Mouse (Mus musculus) CD8-positive naive resting alpha-beta T cell, adult 2 months (primary cell): ENCODE data around the gene Ermap.

Experiments used
- DNase-seq, 2 experiments: peaks; one replicate each; pipeline ENCODE4 v3.0.0; 2022; ENCODE audit warnings: low read depth in 2 of 2, low spot score in 2 of 2

Gene Ermap

DNA sequence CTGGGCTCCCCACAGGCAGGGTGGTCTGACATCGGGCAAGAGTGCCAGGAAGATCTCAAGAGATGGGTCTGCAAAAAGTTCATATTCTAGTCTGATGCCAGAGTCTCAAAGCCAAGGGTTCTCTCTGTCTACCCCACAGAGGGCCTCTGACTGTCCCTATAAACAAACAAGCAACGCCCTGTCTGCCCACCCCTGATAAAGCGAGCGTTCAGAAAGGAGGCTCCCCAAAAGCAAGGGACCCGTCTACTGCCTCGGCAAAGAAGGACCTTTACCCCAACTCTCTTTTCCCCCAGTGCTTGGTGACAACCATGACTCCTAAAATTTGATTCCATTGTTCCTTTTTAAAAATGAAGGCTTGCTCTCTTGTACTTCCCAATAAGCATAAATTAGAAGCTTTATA is at the start of gene Ermap:
Gene Ermap, minus strand, starts transcription at position 148 of the 400 bp plus-strand sequence.
- no peak for DNase-seq

DNA sequence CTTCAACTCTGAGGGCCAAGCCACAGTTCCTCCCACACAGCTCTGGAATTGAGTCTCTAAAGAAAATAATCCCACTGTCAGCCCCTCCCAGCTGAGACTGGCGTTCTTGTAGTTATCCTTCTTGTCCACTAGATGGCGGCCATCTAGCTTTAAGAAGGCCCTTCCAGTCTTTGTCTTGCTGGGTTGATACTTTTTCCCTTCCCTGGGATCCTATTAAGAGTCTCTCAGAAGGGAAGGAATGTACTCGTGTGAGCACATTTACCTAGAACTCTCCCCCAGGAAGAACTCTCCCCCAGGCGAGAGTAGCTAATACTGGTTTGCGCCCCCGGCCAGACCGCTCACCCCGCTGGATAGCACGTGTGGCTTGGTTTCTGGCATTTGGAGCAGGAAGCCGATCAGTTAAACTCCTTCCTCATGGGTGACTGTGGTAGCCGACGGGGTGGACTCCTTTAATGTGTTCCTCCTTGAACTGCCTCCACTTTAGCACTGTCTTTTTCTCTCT is 49.4 kb upstream of the Ermap start:
- DNase-seq: peak; percentile 43 to 50

DNA sequence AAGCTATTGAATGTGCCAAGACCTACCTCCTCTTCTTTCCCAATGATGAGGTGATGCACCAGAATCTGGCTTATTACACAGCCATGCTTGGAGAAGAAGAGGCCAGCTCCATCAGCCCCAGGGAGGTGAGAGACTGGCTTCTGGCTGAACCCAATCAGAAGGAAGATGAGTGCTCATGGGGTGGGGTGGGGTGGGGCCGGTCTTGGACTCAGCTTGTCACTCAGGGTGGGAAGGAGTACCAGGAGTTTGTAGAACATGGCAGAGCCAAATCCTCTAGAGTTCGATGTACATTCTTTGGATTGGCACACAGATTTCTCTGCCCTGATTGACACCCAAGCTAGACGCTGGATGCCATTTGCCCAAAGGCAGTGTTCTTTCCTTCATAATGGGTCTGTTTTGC is 48.9 kb upstream of the Ermap start:
- no peak for DNase-seq

DNA sequence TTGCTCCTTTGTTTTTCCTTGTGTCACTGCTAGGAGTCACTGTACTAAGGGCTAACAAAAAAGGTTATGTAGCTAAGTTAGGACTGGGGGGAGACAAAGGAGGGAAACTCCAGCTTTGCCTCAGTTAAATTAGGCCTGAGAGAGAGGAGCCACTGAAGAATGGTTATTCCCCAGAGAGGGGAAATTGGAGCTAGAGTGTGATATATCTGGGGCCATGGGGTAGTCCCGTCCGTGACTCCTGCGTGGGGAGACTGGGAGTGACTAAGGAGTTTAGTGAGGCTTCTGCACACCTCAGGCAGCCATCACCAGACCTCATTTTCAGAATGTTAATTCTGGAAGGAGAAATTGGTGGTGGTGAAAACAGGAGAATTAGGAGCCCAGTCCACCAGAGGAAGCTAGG is 44.5 kb upstream of the Ermap start:
- no peak for DNase-seq

DNA sequence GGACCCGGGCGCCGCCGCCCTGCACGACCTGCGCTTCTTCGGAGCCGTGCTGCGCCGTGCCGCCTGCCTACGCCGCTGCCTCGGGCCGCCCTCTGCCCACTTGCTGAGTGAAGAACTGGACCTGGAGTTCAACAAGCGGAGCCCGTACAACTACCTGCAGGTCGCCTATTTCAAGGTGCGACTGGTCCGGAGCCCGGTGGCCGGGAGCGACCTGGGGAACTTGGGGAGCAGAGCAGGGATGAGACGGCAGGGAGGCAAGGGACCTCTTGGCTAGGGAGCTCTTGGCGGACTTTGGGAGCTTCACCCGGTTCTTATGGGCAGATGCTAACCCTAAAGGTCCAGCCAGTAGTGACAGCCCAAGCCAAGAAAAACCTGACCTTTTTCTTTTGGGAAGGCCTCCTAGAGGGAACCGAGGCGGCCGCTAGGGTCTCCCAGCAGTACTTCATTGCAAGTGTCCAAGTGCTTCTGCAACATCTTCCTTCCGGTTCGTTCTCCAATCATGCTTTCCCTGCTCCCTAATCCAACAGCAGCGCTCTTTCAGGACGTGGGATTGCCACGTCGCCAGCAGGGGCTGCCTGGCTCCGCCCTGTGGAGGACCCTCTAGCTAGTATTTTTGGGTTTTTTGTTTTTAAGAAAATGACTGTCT is 43.6 kb upstream of the Ermap start:
- peak; percentile 23 to 25 for DNase-seq

DNA sequence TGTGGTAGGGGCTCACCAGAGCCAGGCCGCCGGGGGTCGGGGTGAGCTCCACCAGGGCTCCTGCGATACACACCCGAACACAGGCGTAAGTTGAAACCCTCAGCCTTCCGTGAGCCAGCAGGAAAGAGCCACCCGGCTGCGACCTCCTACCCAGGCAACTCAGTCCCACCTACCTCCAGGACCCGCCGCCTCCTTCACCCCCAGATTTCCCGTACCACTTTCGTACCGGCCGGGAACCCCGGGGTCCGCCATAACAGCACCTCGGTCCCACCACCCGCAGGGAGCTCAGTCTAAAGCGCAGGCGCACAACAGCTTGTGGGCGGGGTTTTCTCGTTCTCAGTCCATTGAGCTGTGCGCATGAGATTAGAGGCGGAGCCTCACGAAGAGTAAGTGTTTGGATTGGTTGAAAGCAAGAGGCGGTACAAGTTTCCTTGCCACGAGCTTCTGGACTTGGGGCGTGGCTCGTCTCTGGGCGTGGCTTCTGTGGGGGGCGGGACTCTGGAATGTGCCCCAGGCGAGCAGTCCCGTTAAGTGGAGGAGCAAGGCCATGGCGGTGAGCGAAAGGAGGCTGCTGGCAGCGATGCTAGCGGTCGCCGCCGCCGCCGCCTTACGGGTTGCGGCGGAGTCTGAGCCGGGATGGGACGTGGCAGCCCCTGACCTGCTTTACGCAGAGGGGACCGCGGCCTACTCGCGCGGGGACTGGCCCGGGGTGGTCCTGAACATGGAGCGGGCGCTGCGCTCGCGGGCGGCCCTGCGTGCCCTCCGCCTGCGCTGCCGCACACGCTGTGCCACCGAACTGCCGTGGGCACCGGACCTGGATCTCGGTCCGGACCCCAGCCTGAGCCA is 42.8 kb upstream of the Ermap start, which contains the start of the genes AU022252 and P3h1:
Gene AU022252, minus strand, starts transcription at position 303 of the 846 bp plus-strand sequence.
Gene P3h1, plus strand, starts transcription at position 506 of the 846 bp plus-strand sequence.
- DNase-seq: peak; percentile 98 to 99

DNA sequence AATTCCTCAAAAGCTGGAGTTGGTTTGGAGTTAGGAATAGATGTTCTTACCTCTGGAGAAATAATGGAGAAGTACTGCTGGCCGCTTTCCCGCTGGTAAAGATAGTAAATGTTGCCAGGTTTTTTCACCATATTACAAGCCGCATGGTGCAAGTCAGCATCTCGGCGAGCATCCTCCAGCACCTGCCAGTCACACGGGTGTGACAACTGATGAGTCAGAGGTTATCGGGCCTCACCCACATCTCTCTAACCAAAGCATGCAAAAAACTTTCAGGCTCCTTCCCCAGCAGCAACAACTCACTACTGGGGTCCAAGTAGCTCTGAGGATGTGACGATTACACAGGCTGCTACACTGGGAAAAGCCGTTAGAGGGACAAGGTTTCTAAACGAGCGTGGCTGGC is 36.9 kb upstream of the Ermap start:
- DNase-seq: no peak

DNA sequence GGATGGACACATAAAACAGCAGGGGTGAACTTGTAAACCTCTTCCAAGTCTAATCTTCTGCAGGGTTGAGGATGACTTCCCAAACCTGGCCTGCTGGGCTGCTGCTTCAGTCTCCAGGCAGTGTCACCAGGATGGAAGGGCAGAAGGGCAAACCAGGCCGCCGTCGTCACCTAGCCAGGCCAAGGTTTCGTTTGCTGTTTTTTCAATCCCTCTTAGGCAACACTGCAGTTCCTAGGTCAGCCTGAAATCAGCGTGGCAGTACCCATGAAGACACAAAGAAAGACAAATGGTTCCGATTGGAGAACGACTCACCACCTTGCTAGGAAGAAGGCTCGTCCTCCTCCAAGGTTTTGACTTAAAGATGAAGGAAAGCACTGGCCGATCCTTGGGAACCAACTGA is 35.9 kb upstream of the Ermap start:
- DNase-seq: no peak

DNA sequence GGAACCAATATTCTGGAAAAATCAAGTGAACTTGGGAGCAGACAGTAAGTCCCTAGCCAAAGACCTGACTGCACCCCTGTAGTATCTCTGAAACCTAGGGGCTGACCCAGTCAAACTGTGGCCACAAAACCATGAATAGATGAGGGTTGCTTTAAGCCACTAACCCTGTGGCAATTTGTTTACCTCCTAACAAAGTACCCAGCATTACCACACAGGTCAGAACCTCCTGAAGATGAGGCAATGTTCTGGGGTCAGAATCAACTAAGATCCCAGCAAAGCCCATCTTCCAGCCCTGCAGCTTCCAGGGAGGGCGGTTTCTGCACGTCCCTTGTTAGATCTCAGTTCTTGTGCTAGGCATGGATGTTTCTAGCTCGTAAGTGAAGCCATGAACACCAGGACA is 34.7 kb upstream of the Ermap start:
- no peak for DNase-seq

DNA sequence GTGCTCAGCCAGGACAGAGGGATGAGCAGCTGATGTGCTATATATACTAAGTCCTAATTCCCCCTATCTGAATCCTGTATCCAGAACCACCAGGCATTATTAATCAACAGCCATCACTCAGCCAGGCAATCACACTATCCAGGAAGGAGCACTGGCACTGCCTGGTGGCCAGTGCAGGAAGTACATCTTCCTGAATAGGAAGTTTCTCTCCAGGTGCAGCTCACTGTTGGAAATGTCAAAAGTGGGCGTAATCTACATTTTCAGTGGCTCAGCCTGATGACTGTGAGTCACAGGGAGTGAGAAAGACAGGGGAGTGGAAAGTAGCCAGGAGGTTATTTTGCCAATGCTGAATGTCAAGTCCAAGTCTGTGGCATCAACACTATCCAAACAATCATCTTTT is 33.9 kb upstream of the Ermap start:
- DNase-seq: peak in 1 of 2 experiments; percentile 18

DNA sequence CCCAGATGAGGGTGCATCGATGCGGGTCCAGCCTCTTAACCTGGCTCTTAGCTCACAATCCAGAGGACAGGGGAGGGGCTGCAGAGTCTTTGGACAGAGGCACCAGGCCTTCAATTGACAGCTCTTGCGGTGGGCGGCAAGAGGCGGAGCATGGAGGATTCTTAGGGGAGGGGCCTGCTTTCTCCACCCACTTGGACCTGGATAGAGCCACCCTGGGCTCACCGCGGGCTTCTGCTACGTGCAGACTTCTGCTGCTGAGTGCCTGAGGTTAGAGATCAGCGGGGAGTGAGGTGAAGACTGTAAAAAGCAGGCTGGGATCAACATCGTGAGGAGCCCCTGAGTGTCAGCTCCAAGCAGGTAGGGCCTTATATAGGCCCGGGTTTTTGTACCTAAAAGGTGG is 28.4 kb upstream of the Ermap start, which contains the start of gene Tmem269:
Gene Tmem269, minus strand, starts transcription at position 49 of the 400 bp plus-strand sequence.
- DNase-seq: no peak

DNA sequence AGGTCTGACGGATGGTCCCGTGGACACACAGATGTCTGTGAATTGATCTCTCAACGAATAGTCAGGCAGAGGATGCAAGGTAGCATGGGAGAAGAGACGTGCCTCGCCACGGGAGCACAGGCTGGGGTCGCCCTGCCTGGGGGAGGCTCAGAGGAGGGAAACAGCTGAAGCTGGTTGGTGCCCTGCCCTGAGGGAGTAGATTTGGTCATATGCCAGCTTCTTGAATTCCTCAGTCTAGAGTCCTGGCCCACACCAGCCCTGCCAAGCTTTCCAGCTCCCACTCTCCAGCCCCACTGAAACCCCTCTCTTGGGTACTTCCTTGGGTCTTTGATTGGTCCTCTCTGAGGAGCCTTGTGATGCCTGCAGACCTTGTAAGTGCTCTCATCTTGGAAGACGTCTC is 26.9 kb upstream of the Ermap start:
- DNase-seq: no peak

DNA sequence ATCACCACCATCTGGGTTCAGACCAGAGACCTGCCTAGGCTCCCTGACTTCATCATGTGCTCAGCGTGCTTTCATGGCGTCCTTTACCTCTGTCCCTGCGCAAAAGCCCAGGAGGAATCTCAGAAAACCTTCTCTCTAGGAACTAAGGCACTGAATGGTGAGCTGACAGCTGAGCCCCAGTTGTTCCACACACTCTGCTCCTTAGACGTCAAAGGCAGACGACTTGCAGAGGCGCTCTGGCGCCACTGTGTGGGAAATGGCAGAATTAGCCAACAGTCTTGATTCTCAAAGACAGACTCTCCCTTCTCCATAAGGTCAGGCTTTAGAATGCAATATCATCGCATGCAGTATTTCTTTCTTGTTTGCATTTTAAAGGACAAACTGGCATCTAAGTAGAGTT is 14.9 kb upstream of the Ermap start:
- peak; percentile 23 to 46 for DNase-seq

DNA sequence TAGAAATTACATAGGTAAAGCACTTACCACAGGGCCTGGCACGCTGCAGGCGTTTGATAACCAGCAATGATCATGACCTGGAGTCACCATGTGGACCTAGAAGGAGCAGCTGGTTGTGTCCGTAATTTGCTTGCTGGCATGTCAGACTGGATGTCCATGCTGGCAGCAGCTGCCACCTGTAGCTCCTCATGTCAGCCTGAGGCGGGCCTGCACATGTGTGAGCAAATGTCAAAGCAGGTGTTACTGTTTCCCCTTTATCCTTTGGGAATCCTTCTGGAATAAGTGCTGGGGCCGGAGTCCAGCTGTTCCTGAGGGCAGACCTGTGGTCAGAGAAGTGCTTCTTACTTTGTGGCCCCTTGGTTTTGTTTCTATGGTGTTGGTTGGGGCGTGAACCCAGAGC is 8.3 kb upstream of the Ermap start:
- no peak for DNase-seq

DNA sequence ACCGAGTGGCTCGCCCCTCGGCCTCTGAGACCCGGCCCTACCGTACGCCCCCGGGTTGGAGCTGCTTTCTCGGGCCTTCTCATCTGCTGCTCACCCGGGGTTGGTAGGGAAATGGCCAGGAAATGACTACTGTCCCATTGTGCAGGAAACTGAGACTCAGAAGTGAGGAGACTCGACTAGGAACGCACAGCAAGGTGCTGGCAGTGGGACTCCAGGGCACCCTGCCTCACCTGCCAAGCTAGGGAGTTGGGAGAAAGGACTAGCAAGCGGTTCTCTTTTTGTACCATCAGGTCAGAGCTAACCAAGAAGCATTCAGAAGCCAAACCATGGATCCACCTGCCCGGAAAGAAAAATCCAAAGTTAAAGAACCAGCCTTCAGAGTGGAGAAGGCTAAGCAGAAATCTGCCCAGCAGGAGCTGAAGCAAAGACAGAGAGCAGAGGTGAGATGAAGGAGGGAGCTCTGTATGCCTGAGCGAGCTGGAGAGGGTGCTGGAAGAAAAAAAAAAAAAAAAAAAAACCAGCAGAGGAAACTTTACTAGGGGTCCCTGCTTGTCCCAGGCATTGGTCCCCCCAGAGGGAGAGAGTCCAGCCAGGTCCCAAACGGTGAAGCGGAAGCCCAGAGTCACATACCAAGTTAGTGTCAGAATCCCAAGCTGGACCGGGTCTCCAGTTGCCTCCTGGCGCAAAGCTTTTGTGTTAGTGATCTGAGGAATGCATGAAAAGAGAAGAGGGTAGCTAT is 5.9 kb upstream of the Ermap start:
- no peak for DNase-seq

DNA sequence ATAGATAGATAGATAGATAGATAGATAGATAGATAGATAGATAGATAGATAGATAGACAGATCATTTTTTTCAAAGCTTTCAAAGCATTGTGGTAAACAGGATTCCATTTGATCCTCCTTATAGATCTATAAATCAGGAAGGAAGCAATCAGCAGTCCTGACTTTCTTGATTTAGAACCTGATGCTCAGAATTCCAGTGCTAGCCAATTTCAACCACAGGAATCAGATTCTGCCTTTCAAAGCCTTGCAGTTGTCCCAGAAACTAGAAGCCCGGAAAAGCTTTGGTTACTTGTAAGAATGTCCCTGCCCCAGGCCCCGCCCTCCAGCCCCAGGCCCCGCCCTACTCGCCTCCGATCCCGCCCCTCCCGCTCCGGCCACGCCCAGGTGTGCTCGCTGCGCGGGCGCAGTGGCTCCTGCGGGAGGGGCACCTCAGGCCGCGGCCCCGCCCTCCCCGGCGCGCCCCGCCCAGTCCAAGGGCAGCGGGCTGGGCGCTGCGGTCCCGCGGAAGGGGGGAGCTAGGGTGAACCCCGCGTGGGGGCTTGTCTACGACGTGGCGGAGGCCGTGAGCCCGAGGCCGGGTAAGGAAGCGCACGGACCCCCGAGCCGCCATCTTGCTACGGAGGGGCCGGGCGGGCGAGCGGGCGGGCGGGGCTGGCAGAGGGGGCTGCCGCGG is 5.2 kb upstream of the Ermap start, which contains the start of gene Svbp:
Gene Svbp, plus strand, starts transcription at position 398 of the 673 bp plus-strand sequence.
- peak; percentile 80 to 82 for DNase-seq

DNA sequence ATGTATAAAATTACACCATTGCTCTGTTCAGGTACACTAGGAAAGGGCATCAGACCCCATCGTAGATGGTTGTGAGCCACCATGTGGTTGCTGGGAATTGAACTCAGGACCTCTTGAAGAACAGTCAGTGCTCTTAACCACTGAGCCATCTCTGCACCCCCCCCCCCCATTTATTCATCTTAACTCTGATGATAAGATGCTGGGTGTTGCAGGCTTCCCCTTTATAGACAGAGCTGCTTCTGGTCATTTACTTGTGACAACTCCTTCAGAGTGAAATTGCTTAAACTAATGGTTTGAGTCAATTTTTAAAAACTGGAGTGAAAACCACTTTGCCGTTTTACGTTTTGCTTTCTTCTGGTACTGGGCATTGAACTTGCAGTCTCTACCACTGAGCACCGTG is 2.9 kb upstream of the Ermap start:
- no peak for DNase-seq

DNA sequence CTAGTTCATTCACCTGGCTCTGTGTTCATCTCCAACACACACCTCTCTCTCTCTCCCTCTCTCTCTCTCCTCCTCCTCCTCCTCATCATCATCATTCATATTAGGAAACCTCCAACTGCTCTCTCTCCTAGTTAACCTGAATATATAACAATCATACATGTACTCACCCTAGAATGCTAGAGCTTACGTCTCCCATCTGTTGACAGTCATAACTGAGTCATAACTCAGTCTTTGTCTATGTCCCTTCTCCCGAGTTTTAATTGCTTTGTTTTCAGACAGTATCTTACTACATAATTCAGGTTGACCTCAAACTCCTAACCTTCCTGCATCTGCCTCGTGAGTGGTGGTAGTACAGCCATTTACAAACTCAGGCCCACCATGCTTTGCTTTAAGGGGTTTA is 1.5 kb upstream of the Ermap start:
- no peak for DNase-seq

DNA sequence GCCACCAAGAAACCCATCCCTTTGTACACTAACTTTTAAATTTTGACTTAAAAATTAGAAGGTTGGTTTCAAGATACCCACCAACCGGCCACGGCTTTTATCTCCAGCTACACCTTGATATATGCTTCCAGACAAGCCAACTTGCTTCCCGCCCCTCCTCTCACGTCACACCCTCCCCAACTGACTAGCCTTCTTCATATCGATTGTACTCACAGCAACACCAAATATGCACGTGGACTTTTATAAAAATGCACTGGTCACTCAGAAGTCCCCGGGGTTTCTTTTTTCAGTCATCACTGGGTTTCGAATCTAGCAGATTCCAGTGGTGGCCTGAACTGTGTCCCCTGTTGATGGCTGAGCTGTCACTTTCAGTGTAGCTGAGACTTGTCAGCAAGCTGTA is 807 bp upstream of the Ermap start:
- DNase-seq: no peak

DNA sequence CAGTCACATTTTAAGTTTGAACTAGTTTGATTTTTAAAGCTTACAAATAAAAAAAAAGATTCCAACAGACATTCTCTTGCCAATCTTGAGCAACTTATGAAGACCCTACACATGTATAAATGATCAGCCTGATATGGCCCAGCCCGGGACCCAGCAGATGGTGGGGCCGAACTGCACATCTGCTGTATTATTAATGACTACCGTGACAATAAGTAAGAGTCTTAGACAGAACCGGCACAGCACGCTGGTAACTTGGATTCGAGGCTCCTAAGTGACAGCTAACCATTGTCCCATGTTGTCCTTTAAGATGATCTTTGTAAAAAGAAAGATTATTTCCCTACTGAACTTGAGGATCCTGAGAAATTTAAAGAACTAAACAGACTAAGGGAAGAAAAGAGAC is 419 bp downstream of the Ermap start:
- no peak for DNase-seq
